Mouse (Mus musculus): Measurements from ENCODE around the gene AI467606. TPM values are rescaled to one million over a fixed set of nuclear protein-coding genes. Genes with fewer than 3 reads are reported as not detected.

The AI467606 gene
- total RNA-seq, 2 experiments from 2014 or later = 1.4 to 3.0 TPM

GRCm38 (mm10) chr7:127090154-127091113, 725 bp upstream of the AI467606 start:
- intact Hi-C loops (cut with DNase I) = no loop called here
- DNase-seq = no peak

- intact Hi-C loops (cut with DNase I) = no loop called here
- DNase-seq = no peak
Observed at GRCm38 (mm10) chr7:127093914-127094313, 2.8 kb downstream of the AI467606 start.

- intact Hi-C loops (cut with DNase I) = no loop called here
- DNase-seq = no peak
Observed at GRCm38 (mm10) chr7:127096456-127096855, 5.3 kb downstream of the AI467606 start.

GRCm38 (mm10) chr7:127098521-127098920, 7.4 kb downstream of the AI467606 start:
- DNase-seq = no peak
- intact Hi-C loops (cut with DNase I) = no loop called here

- intact Hi-C loops (cut with DNase I) = no loop called here
- DNase-seq = no peak
Observed at GRCm38 (mm10) chr7:127098950-127099349, 7.8 kb downstream of the AI467606 start.

GRCm38 (mm10) chr7:127099528-127099927, 8.4 kb downstream of the AI467606 start:
- DNase-seq = no peak
- intact Hi-C loops (cut with DNase I) = no loop called here

GRCm38 (mm10) chr7:127101451-127102016, 10.4 kb downstream of the AI467606 start:
- intact Hi-C loops (cut with DNase I) = loop anchor here (5.0 to 10.0 kb wide), 2 partner anchors 59 to 87 kb away; partner anchors contain the start of genes Kif22, Mvp, Pagr1a and Pagr1b
- DNase-seq = no peak

GRCm38 (mm10) chr7:127102148-127102547, 11.0 kb downstream of the AI467606 start:
- no peak for DNase-seq
- intact Hi-C loops (cut with DNase I) = loop anchor here (5.0 to 10.0 kb wide), 2 partner anchors 60 to 87 kb away; partner anchors contain the start of genes Kif22, Mvp, Pagr1a and Pagr1b

- no peak for DNase-seq
- intact Hi-C loops (cut with DNase I) = loop anchor here (2.0 to 10.0 kb wide), 5 partner anchors 62 to 271 kb away; partner anchors contain the start of genes Kif22, Mvp, Pagr1a and Pagr1b
Observed at GRCm38 (mm10) chr7:127103960-127104359, 12.8 kb downstream of the AI467606 start.

- intact Hi-C loops (cut with DNase I) = loop anchor here (2.0 to 10.0 kb wide), 6 partner anchors 62 to 347 kb away; partner anchors contain the start of genes Kif22, Mapk3, Mvp and Pagr1a
- peak; percentile 74 to 85 for DNase-seq
Observed at GRCm38 (mm10) chr7:127104560-127105332, 13.6 kb downstream of the AI467606 start.

GRCm38 (mm10) chr7:127105551-127105950, 14.4 kb downstream of the AI467606 start:
- no peak for DNase-seq
- intact Hi-C loops (cut with DNase I) = loop anchor here (2.0 to 10.0 kb wide), 5 partner anchors 91 to 348 kb away; partner anchors contain the start of genes Mapk3, Mvp, Pagr1a and Pagr1b

- intact Hi-C loops (cut with DNase I) = no loop called here
Observed at GRCm38 (mm10) chr7:127110239-127111007, 19.3 kb downstream of the AI467606 start.

GRCm38 (mm10) chr7:127111461-127111860, 20.3 kb downstream of the AI467606 start:
- DNase-seq = peak; percentile 52 to 57
- intact Hi-C loops (cut with DNase I) = no loop called here

More at GRCm38 (mm10) chr7:127110239-127111007, 19.3 kb downstream of the AI467606 start:
- DNase-seq = peak; percentile 76 to 83

GRCm38 (mm10) chr7:127112251-127112841, 21.2 kb downstream of the AI467606 start:
- intact Hi-C loops (cut with DNase I) = no loop called here
- no peak for DNase-seq

- intact Hi-C loops (cut with DNase I) = no loop called here
- no peak for DNase-seq
Observed at GRCm38 (mm10) chr7:127112921-127113597, 21.9 kb downstream of the AI467606 start.

GRCm38 (mm10) chr7:127113614-127114259, 22.6 kb downstream of the AI467606 start:
- intact Hi-C loops (cut with DNase I) = no loop called here
- no peak for DNase-seq

GRCm38 (mm10) chr7:127114920-127115319, 23.8 kb downstream of the AI467606 start:
- intact Hi-C loops (cut with DNase I) = no loop called here

GRCm38 (mm10) chr7:127116331-127116935, 25.3 kb downstream of the AI467606 start:
- DNase-seq = no peak
- intact Hi-C loops (cut with DNase I) = no loop called here

More at GRCm38 (mm10) chr7:127114920-127115319, 23.8 kb downstream of the AI467606 start:
- no peak for DNase-seq
